Mouse (Mus musculus) urinary bladder, postnatal 4 days (tissue): ENCODE results near the gene Pgap1.

ENCODE experiments used
- DNase-seq, 2 experiments: peaks; one replicate each; pipeline ENCODE4 v3.0.0; 2021 to 2022; ENCODE audit warnings: low spot score in 2 of 2

Gene Pgap1

DNA sequence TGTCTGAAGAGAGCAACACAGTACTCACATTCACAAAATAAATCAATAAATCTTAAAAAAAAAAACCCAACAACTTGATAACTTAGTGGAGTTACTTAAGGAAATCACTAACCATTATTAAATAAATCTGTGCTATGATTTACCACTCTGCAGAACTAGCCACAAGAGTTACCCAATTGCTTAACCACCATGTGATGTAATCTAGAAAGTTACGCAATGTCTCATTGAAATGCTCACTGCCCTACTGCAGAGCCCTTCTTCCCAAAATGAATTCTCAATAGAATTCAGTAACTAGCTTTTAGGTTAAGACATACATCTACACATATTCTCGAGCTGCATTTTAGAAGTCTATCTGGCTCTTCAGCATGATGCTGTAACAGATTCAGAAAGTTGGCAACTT lies 33.8 kb downstream of the Pgap1 start:
- no peak for DNase-seq

DNA sequence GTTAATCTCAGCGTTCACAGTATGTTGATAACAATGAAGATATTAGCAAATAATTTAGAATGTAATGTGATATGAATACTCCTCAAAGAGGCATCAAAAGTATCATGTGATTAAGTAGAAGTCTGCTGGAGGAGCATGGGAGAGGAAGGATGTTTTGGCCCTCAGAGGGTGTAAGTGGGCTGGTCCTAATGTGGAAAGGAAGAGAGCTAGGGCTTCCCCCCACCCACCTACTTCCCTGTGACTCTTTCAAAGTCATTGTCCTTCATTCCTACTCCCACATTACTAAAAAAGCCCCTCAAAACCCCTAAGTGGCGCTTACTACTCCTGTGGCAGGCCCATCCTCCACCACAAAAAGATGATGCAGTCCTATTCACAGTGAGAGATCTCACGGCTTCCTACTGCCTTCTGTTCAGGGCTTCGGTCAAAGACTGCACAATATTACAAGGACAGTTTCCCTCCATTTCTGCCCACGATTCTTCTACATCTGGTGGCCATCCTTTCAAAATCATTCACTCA lies 37.4 kb downstream of the Pgap1 start:
- no peak for DNase-seq

- DNase-seq: no peak
These were observed 43.6 kb downstream of the Pgap1 start for GRCm38 (mm10) chr1:54513836-54514235.

- DNase-seq: no peak
These were observed 59.0 kb downstream of the Pgap1 start for GRCm38 (mm10) chr1:54498496-54498895.

GRCm38 (mm10) chr1:54496254-54496653 lies 61.2 kb downstream of the Pgap1 start:
- no peak for DNase-seq

GRCm38 (mm10) chr1:54493496-54493895 lies 64.0 kb downstream of the Pgap1 start:
- DNase-seq: no peak

GRCm38 (mm10) chr1:54492435-54492841 lies 65.0 kb downstream of the Pgap1 start:
- DNase-seq: no peak

DNA sequence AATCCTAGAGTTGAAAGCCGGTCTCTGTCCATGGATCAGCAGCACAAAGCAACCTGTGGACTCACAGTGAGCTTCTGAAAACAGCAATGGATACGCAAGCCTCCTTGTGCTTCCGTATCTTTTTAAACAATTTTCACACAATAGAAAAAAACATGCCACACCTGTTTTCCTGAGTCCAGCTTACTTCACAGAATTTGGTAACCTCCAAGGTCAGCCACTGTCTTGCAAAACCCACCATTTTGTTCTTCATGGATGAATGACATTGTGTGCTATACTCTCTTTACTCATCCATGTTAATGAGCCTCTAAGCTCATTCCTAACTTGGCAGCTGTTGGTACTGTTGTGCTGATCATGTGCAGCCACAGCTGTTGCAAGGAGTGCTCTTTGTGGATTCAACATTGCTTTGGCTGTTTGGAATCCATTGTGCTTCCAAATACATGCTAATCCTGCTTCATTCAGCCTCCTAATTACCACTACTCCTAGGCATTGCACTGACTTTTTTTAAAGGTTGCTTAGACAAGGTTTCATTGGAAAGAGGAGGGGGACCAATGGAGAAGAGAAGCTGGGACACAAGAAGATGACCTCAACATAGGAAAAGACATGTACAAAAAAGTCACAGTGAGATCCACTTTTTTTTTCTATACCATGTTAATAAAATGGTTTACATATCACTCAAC lies 72.6 kb downstream of the Pgap1 start:
- no peak for DNase-seq

GRCm38 (mm10) chr1:54480491-54480890 lies 77.0 kb downstream of the Pgap1 start:
- no peak for DNase-seq

DNA sequence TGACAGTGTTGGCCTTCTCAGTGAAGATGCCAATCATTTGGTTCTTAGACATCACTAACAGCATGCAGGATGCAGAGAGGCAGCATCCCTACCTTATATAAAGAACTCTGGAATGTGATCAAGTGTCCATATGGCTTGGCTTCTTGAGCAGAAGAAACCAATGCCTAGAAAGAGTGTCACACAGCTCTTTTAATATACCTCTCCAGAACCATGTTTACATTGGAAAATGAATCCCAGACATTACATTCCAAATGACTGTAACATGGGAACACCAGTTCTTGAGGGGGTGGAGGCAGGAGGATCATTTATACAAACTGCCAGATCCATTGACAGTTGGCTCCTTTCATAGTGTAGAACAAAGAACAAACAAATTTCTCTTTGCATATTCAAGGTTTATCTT lies 88.8 kb downstream of the Pgap1 start:
- DNase-seq: no peak

GRCm38 (mm10) chr1:54467366-54467765 lies 90.1 kb downstream of the Pgap1 start:
- DNase-seq: no peak

DNA sequence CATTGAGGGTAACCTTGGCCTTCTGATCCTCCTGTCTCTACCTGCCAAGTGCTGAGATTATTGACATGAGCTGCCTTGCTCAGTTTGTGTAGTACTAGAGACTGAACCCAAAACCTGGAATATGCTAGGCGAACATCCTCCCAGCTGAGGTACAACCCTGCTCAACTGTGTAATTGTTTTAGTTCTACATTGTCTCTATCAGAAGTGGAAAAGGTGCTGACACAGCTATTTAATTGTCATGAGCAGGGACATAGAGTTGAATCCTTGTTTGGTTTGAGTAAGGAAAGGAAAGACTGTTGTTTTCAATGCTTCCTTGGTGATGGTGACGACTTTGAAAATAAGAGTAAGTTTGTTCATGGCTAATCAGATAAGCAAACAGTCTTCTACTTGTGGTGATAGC lies 105.4 kb downstream of the Pgap1 start:
- no peak for DNase-seq

- no peak for DNase-seq
These were observed 108.7 kb downstream of the Pgap1 start for GRCm38 (mm10) chr1:54448833-54449232.

DNA sequence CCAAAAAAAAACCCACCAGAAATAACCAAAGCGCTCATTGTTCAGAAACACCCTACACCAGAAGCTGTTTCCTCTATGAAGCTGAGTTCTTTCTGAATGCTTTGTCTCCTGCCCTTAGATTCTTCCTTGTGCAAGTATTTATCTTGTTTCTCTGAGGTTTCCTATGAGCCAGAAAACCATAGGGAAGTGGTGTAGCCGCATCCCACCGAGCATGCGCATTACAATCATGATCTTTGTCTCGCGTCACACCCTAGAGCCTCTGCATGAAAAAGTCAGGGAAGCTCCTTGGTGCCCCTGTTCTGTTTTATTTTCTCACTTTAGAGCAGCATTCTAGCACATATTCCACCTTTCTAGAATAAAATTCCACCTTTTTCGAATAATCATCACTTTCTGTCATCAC lies 113.8 kb downstream of the Pgap1 start:
- DNase-seq: no peak

- no peak for DNase-seq
These were observed 118.4 kb downstream of the Pgap1 start for GRCm38 (mm10) chr1:54439080-54439476.

- peak; percentile 78 to 80 for DNase-seq
These were observed 119.0 kb downstream of the Pgap1 start, which contains the start of gene Gtf3c3 for GRCm38 (mm10) chr1:54438340-54439079. Gene Gtf3c3 (minus strand): TSS chr1:54438971.
